Mouse (Mus musculus): ENCODE measurements around the gene Rps2. TPM values are rescaled to one million over a fixed set of nuclear protein-coding genes. Genes with fewer than 3 reads are reported as not detected.

Gene Rps2
- polyA plus RNA-seq, 1 experiment: 381 TPM

DNA sequence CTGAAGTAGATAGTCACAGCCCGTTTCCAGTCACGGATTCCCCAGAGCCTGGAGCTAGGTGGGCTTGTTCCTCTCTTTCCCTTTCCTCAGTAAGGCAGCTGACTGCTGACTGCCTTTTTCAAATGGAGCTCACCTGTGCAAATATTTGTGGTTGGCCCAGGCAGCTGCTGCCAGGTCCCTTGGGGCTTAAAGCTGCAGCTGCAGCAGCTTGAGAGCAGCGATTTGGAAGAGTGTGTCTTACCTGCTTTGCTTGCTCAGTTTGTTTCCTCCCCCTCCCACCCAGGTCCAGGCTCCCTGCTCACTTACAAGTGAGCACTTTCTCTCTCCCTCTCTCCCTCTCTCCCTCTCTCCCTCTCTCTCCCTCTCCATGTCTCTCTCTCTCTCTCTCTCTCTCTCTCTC is 51.2 kb downstream of the Rps2 start:
- no peak overlapping the region for H3K4me3 ChIP-seq (ENCODE audit: insufficient read depth, poor library complexity, severe bottlenecking)
- H3K27me3 ChIP-seq (ENCODE audit: control insufficient read depth, insufficient read depth, insufficient read length): peaks cover 58% of the 10 kb centered on the region
- H3ac ChIP-seq (ENCODE audit: control insufficient read depth, insufficient read length, low read depth): no peak overlapping the region
- TF ChIP-seq MAX (IDR thresholded peaks at IDR 0.05): no peak
- TF ChIP-seq CEBPB (IDR thresholded peaks at IDR 0.05; ENCODE audit: low read depth): no peak
- no peak for TF ChIP-seq MYOG (IDR thresholded peaks at IDR 0.05; ENCODE audit: control insufficient read depth, extremely low read depth, insufficient read length)
- TF ChIP-seq CTCF (IDR thresholded peaks at IDR 0.05; ENCODE audit: control insufficient read depth, insufficient read depth, insufficient read length): no peak
- no peak for TF ChIP-seq MYOD1 (IDR thresholded peaks at IDR 0.05; ENCODE audit: control insufficient read depth, insufficient read length, low read depth)
- TF ChIP-seq FOSL1 (IDR thresholded peaks at IDR 0.05; ENCODE audit: insufficient read depth, low read length, poor library complexity, severe bottlenecking): no peak
- TF ChIP-seq USF1 (IDR thresholded peaks at IDR 0.05; ENCODE audit: low read depth): no peak
- H3K79me2 ChIP-seq (ENCODE audit: control insufficient read depth, insufficient read depth): no peaks in the 10 kb centered on the region
- no peaks in the 10 kb centered on the region for H3K36me3 ChIP-seq (ENCODE audit: control insufficient read depth, insufficient read depth)
- H3K79me3 ChIP-seq (ENCODE audit: low read depth): no peaks in the 10 kb centered on the region

Other genes starting within 250 kb of the Rps2 start
- 13.1 TPM for gene E4f1, start 247.8 kb upstream of the Rps2 start, polyA plus RNA-seq (2012; fragmentation: generic; extraction: Trizol)
- gene Pgp, start 247.7 kb upstream of the Rps2 start, polyA plus RNA-seq (2012; fragmentation: generic; extraction: Trizol): 56.7 TPM
- 0.06 TPM for gene Bricd5, start 244.2 kb upstream of the Rps2 start, polyA plus RNA-seq (2012; fragmentation: generic; extraction: Trizol)
- gene Mlst8, start 239.0 kb upstream of the Rps2 start, polyA plus RNA-seq (2012; fragmentation: generic; extraction: Trizol): 23.1 TPM
- gene Caskin1, start 229.5 kb upstream of the Rps2 start, polyA plus RNA-seq (2012; fragmentation: generic; extraction: Trizol): 0.36 TPM
- 142 TPM for gene Traf7, start 190.2 kb upstream of the Rps2 start, polyA plus RNA-seq (2012; fragmentation: generic; extraction: Trizol)
- 0.42 TPM for gene Rab26, start 183.9 kb upstream of the Rps2 start, polyA plus RNA-seq (2012; fragmentation: generic; extraction: Trizol)
- 50.6 TPM for gene Pkd1, start 168.3 kb upstream of the Rps2 start, polyA plus RNA-seq (2012; fragmentation: generic; extraction: Trizol)
- 33.3 TPM for gene Tsc2, start 85.5 kb upstream of the Rps2 start, polyA plus RNA-seq (2012; fragmentation: generic; extraction: Trizol)
- gene Nthl1, start 85.4 kb upstream of the Rps2 start, polyA plus RNA-seq (2012; fragmentation: generic; extraction: Trizol): 12.6 TPM
- 10.0 TPM for gene Slc9a3r2, start 67.8 kb upstream of the Rps2 start, polyA plus RNA-seq (2012; fragmentation: generic; extraction: Trizol)
- 0.42 TPM for gene Npw, start 59.7 kb upstream of the Rps2 start, polyA plus RNA-seq (2012; fragmentation: generic; extraction: Trizol)
- 34.6 TPM for gene Zfp598, start 48.4 kb upstream of the Rps2 start, polyA plus RNA-seq (2012; fragmentation: generic; extraction: Trizol)
- 0.61 TPM for gene Syngr3, start 28.2 kb upstream of the Rps2 start, polyA plus RNA-seq (2012; fragmentation: generic; extraction: Trizol)
- 62.8 TPM for gene Gfer, start 22.0 kb upstream of the Rps2 start, polyA plus RNA-seq (2012; fragmentation: generic; extraction: Trizol)
- gene Noxo1, start 21.9 kb upstream of the Rps2 start, polyA plus RNA-seq (2012; fragmentation: generic; extraction: Trizol): 0.34 TPM
- gene Tbl3, start 10.5 kb upstream of the Rps2 start, polyA plus RNA-seq (2012; fragmentation: generic; extraction: Trizol): 83.8 TPM
- gene Rnf151, start 53 bp upstream of the Rps2 start, polyA plus RNA-seq (2012; fragmentation: generic; extraction: Trizol): 1.8 TPM
- gene Ndufb10, start 6.4 kb downstream of the Rps2 start, polyA plus RNA-seq (2012; fragmentation: generic; extraction: Trizol): 343 TPM
- gene Rpl3l, start 9.7 kb downstream of the Rps2 start, polyA plus RNA-seq (2012; fragmentation: generic; extraction: Trizol): 0.06 TPM
- 57.8 TPM for gene Msrb1, start 18.5 kb downstream of the Rps2 start, polyA plus RNA-seq (2012; fragmentation: generic; extraction: Trizol)
- not detected for gene Hs3st6, start 34.9 kb downstream of the Rps2 start, polyA plus RNA-seq (2012; fragmentation: generic; extraction: Trizol)
- gene Meiob, start 86.2 kb downstream of the Rps2 start, polyA plus RNA-seq (2012; fragmentation: generic; extraction: Trizol): not detected
- 30.4 TPM for gene Hagh, start 122.0 kb downstream of the Rps2 start, polyA plus RNA-seq (2012; fragmentation: generic; extraction: Trizol)
- 5.5 TPM for gene Fahd1, start 132.2 kb downstream of the Rps2 start, polyA plus RNA-seq (2012; fragmentation: generic; extraction: Trizol)
- 0.06 TPM for gene Igfals, start 147.9 kb downstream of the Rps2 start, polyA plus RNA-seq (2012; fragmentation: generic; extraction: Trizol)
- gene Nubp2, start 168.2 kb downstream of the Rps2 start, polyA plus RNA-seq (2012; fragmentation: generic; extraction: Trizol): 66.5 TPM
- 37.0 TPM for gene Spsb3, start 168.5 kb downstream of the Rps2 start, polyA plus RNA-seq (2012; fragmentation: generic; extraction: Trizol)
- 11.2 TPM for gene Eme2, start 177.0 kb downstream of the Rps2 start, polyA plus RNA-seq (2012; fragmentation: generic; extraction: Trizol)
- gene Mrps34, start 177.0 kb downstream of the Rps2 start, polyA plus RNA-seq (2012; fragmentation: generic; extraction: Trizol): 107 TPM
- gene Nme3, start 178.4 kb downstream of the Rps2 start, polyA plus RNA-seq (2012; fragmentation: generic; extraction: Trizol): 19.8 TPM
- 17.7 TPM for gene Mapk8ip3, start 218.9 kb downstream of the Rps2 start, polyA plus RNA-seq (2012; fragmentation: generic; extraction: Trizol)
- 57.4 TPM for gene Jpt2, start 242.6 kb downstream of the Rps2 start, polyA plus RNA-seq (2012; fragmentation: generic; extraction: Trizol)

Data from C2C12 (cell line).